Mouse (Mus musculus) urinary bladder, postnatal 14 days (tissue): ENCODE measurements around the gene Syt3.

Experiments used
- DNase-seq: peaks from one replicate; pipeline ENCODE4 v3.0.0; 2021; ENCODE audit warnings: low spot score

Syt3 gene

GRCm38 (mm10) chr7:44383980-44384715, at the start of gene Syt3:
Gene Syt3 (plus strand): TSS chr7:44384102.
- DNase-seq, result peak; percentile 63

- DNase-seq, result no peak
Measured at GRCm38 (mm10) chr7:44334139-44334538, 49.8 kb upstream of the Syt3 start.

- DNase-seq, result no peak
Measured at GRCm38 (mm10) chr7:44335031-44335878, 48.6 kb upstream of the Syt3 start.

GRCm38 (mm10) chr7:44336046-44337021, 47.6 kb upstream of the Syt3 start:
- no peak for DNase-seq

- DNase-seq, result no peak
Measured at GRCm38 (mm10) chr7:44337121-44337849, 46.6 kb upstream of the Syt3 start.

- DNase-seq, result no peak
Measured at GRCm38 (mm10) chr7:44340226-44340625, 43.7 kb upstream of the Syt3 start.

- DNase-seq, result no peak
Measured at GRCm38 (mm10) chr7:44341119-44341518, 42.8 kb upstream of the Syt3 start.

GRCm38 (mm10) chr7:44341714-44342113, 42.2 kb upstream of the Syt3 start:
- no peak for DNase-seq

GRCm38 (mm10) chr7:44343459-44344015, 40.4 kb upstream of the Syt3 start:
- no peak for DNase-seq

- DNase-seq, result no peak
Measured at GRCm38 (mm10) chr7:44344622-44345021, 39.3 kb upstream of the Syt3 start.

GRCm38 (mm10) chr7:44349043-44349442, 34.9 kb upstream of the Syt3 start:
- no peak for DNase-seq

GRCm38 (mm10) chr7:44350957-44351711, 32.8 kb upstream of the Syt3 start:
- DNase-seq, result peak; percentile 78

- DNase-seq, result no peak
Measured at GRCm38 (mm10) chr7:44351881-44352749, 31.8 kb upstream of the Syt3 start.

- no peak for DNase-seq
Measured at GRCm38 (mm10) chr7:44352750-44353600, 30.9 kb upstream of the Syt3 start.

- no peak for DNase-seq
Measured at GRCm38 (mm10) chr7:44353601-44354340, 30.1 kb upstream of the Syt3 start.

- no peak for DNase-seq
Measured at GRCm38 (mm10) chr7:44355411-44355810, 28.5 kb upstream of the Syt3 start.
